Mouse (Mus musculus) lung, embryonic 15.5 days (tissue): Measurements from ENCODE around the gene Ano2. TPM values are rescaled to one million over a fixed set of nuclear protein-coding genes. Genes with fewer than 3 reads are reported as not detected.

Experiments
- ATAC-seq: fragments of 200-750 bp; cut with Nextera tagmentation; 2 replicates; pipeline ENCODE4 v1.8.0; 2017; ENCODE audit warnings: moderate number of reproducible peaks, borderline replicate concordance; ENCODE audit not compliant: low FRiP score, low TSS enrichment; ENCODE audit errors: extremely low read depth
- H3K27ac ChIP-seq: fragments of 300-500 bp; sonication (generic); 2 replicates; pipeline ENCODE4 v1.5.1; 2015; ENCODE audit warnings: moderate library complexity, mild to moderate bottlenecking, inconsistent platforms
- H3K27me3 ChIP-seq: fragments of 300-500 bp; sonication (generic); 2 replicates; pipeline ENCODE4 v1.6.1; 2015; ENCODE audit warnings: inconsistent platforms
- H3K36me3 ChIP-seq: fragments of 300-500 bp; sonication (generic); 2 replicates; pipeline ENCODE4 v1.6.1; 2015; ENCODE audit warnings: inconsistent platforms
- H3K4me1 ChIP-seq: fragments of 300-500 bp; sonication (generic); 2 replicates; pipeline ENCODE4 v1.6.1; 2015; ENCODE audit warnings: inconsistent platforms
- H3K4me2 ChIP-seq: fragments of 300-500 bp; sonication (generic); 2 replicates; pipeline ENCODE4 v1.6.1; 2015; ENCODE audit warnings: inconsistent platforms, mild to moderate bottlenecking, moderate library complexity
- H3K4me3 ChIP-seq: fragments of 300-500 bp; sonication (generic); 2 replicates; pipeline ENCODE4 v1.5.1; 2015; ENCODE audit warnings: mild to moderate bottlenecking, inconsistent platforms
- H3K9ac ChIP-seq: fragments of 300-500 bp; sonication (generic); 2 replicates; pipeline ENCODE4 v1.6.1; 2015; ENCODE audit warnings: inconsistent platforms
- H3K9me3 ChIP-seq: fragments of 300-500 bp; sonication (generic); 2 replicates; pipeline ENCODE4 v1.6.1; 2016; ENCODE audit warnings: inconsistent platforms
- WGBS: fragments of 180-500 bp; shearing (Covaris S2); methylation state at CpG from one replicate; pipeline ENCODE4 v1.1.7; 2015; 5-methylcytosine and 5-hydroxymethylcytosine counted together
- polyA plus RNA-seq: library from polyadenylated mRNA; unstranded; fragments of >200 nt; fragmentation: Nextera tagmentation; extraction: Ambion mirVana; gene quantifications from 2 replicates; pipeline ENCODE4 v1.2.1, GENCODE M21; 2015

Ano2 gene
- polyA plus RNA-seq, 1 experiment from 2014 or later, result 0.07 TPM

DNA sequence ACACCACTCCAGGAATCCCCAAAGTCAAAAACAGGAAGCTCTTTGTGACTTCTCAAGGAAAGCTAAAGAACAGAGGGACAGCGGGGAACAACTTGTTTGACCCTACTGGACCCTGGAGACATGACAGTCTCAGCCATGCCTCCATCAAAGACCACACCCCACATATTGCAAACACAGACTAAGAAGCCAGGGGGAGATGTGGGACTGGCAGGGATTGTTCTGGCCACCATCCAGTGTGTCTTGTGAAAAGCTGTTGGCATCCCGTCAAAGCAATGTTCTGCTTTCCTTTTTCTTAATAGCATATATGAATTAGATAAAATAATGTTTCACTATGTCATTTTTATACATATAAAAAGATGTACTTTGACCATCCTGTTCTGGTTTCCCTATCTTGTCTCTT lies 326.8 kb downstream of the Ano2 start:
- H3K27ac ChIP-seq, result no peak overlapping the region
- no peaks in the 10 kb centered on the region for H3K9me3 ChIP-seq
- H3K9ac ChIP-seq, result no peak overlapping the region
- H3K4me2 ChIP-seq, result no peak overlapping the region
- no peaks in the 10 kb centered on the region for H3K27me3 ChIP-seq
- peaks cover 10% of the 10 kb centered on the region for H3K4me1 ChIP-seq
- H3K4me3 ChIP-seq, result no peak overlapping the region
- H3K36me3 ChIP-seq, result no peaks in the 10 kb centered on the region
- 48% methylated on average over 2 of the region's 2 CpGs for WGBS
- ATAC-seq, result no peak

DNA sequence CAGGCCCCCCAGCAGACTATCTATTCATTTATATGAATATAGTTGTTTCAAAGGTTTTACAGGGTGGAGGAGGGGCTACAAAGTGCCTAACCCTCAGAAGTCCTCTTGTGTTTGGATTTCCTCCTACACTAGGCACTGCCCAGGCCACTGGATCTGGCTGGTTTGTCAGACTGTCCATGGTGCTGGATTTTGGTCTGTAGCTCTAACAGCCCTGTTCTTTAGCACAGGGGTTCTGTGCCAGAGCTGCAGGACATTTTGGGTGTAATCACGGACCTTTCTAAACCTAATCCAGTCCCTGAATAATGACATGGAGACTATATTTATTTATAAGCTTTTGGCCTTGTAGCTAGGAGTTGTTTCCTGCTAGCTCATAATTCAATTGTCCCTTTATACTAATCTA lies 328.2 kb downstream of the Ano2 start:
- Histone ChIP-seq H3K4me3 (no peak overlapping the region), H3K9ac (no peak overlapping the region), H3K9me3 (no peaks in the 10 kb centered on the region), H3K4me2 (no peak overlapping the region), H3K27ac (no peak overlapping the region), H3K27me3 (no peaks in the 10 kb centered on the region), H3K36me3 (no peaks in the 10 kb centered on the region), H3K4me1 (no peaks in the 10 kb centered on the region)
- ATAC-seq, result no peak
- 42% methylated on average over 1 of the region's 1 CpGs for WGBS

DNA sequence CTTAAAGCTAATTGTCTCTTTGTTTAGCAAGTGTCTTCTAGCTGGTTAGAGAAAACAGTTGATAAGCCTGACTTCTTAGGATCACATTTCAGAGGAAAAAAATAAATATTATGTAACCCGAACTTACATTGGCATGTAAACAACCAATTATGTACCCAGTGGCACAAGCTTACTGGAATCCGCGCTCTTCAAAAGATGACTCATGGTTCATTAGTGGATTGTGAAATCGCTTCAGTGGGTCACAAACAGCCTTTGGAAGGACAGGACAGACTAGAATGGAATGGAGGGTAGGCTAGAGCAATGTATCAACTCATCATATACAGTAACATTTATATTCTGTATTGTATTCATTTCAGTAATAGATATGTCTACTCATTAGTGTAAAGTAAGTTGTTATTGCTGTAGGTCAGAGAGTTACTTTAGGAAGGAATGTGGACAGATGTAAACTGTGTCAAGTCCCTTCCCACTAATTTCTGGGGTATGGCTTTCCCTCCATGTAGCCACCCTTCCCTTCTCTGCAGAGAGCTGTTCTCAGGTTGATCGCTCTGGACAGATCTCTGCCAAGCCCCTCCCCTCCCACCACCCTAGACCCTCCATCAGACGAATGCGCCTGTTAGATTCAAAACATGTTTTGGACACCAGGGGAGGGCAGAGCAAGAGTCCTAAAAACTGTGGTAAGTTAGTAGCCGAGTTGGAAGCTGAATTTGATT lies 343.6 kb downstream of the Ano2 start:
- H3K9ac ChIP-seq, result no peak overlapping the region
- no peaks in the 10 kb centered on the region for H3K36me3 ChIP-seq
- no peaks in the 10 kb centered on the region for H3K9me3 ChIP-seq
- ATAC-seq, result peak; percentile 52
- H3K4me3 ChIP-seq, result no peak overlapping the region
- no peaks in the 10 kb centered on the region for H3K27me3 ChIP-seq
- peaks cover 9% of the 10 kb centered on the region; the same call in 1 of the 2 replicates for H3K4me1 ChIP-seq
- H3K27ac ChIP-seq, result no peak overlapping the region
- peak overlapping the region; percentile 21; the same call in 1 of the 2 replicates for H3K4me2 ChIP-seq
- WGBS, result 35% methylated on average over 8 of the region's 8 CpGs

DNA sequence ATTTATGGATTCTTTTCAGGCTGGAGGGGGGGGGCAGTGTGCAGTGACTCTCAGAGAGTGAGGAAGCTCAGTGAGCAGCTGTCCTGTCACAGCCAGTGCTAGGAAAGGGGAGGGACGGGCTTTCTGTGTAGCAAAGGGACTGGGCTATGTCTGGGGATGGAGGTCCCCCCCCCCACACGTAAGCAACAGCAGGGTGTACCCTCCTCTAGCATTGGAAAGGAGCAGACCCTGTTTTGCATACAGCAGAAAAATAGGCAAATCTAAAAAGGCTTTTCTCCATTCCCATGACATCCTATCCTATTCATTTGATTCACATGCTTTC lies 344.1 kb downstream of the Ano2 start:
- H3K9me3 ChIP-seq, result no peaks in the 10 kb centered on the region
- ATAC-seq, result peak; percentile 80; the same call in 1 of the 2 replicates
- H3K4me3 ChIP-seq, result no peak overlapping the region
- no peak overlapping the region for H3K9ac ChIP-seq
- H3K4me1 ChIP-seq, result peaks cover 9% of the 10 kb centered on the region; the same call in 1 of the 2 replicates
- H3K36me3 ChIP-seq, result no peaks in the 10 kb centered on the region
- WGBS, result 23% methylated on average over 2 of the region's 2 CpGs
- H3K27me3 ChIP-seq, result no peaks in the 10 kb centered on the region
- H3K27ac ChIP-seq, result 0 out of 2 replicates have a peak overlapping the region, but pooled peaks have one; percentile 1
- H3K4me2 ChIP-seq, result peak overlapping the region; percentile 21

DNA sequence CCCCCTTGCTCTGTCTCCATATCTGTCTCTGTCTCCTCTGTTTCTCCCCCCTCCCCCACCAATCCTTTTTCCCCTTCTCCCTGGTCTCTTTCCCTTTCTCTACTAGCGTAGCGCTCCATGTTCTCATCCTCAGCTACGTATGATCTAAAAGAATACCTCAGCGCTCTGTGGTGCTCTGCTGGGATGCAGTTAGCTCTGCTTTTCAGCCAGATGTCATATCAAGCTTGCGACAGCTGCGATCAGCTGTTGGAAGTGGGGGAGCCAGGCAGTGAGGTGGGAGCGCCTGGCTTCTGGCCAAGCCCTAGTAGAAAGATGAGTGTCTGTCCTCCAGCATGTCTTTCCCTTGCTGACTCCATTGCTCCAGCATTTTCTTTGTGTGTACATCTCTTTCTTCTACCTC lies 344.5 kb downstream of the Ano2 start:
- H3K27me3 ChIP-seq, result no peaks in the 10 kb centered on the region
- WGBS, result 32% methylated on average over 7 of the region's 7 CpGs
- H3K9me3 ChIP-seq, result no peaks in the 10 kb centered on the region
- peak; percentile 60; the same call in 1 of the 2 replicates for ATAC-seq
- H3K36me3 ChIP-seq, result no peaks in the 10 kb centered on the region
- H3K9ac ChIP-seq, result no peak overlapping the region
- H3K27ac ChIP-seq, result 0 out of 2 replicates have a peak overlapping the region, but pooled peaks have one; percentile 1
- H3K4me3 ChIP-seq, result no peak overlapping the region
- peaks cover 9% of the 10 kb centered on the region; the same call in 1 of the 2 replicates for H3K4me1 ChIP-seq
- peak overlapping the region; percentile 21 for H3K4me2 ChIP-seq

DNA sequence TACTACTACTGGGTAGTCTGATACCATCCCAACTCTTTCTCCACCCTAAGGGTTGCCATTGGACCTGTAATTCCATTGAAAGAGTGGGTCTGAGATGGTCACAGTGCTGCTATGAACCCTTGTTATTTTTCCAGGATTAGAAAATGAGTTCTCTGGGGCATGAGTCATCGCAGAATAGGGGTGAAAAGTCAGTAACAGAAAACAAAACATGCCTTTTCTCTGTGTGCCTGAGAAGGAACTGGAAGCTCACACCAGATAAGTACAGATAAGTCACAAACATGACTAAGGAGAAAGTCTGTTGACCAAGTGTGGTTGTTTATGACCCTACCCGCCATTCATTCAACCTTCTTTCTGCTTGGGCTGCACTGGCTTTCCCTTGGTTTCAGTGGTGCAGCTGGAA lies 345.4 kb downstream of the Ano2 start:
- Histone ChIP-seq H3K27me3 (no peaks in the 10 kb centered on the region), H3K9ac (no peak overlapping the region), H3K9me3 (no peaks in the 10 kb centered on the region), H3K4me1 (peaks cover 9% of the 10 kb centered on the region; the same call in 1 of the 2 replicates), H3K4me2 (no peak overlapping the region), H3K27ac (no peak overlapping the region), H3K4me3 (no peak overlapping the region), H3K36me3 (no peaks in the 10 kb centered on the region)
- WGBS, result 84% methylated on average over 2 of the region's 2 CpGs
- no peak for ATAC-seq

DNA sequence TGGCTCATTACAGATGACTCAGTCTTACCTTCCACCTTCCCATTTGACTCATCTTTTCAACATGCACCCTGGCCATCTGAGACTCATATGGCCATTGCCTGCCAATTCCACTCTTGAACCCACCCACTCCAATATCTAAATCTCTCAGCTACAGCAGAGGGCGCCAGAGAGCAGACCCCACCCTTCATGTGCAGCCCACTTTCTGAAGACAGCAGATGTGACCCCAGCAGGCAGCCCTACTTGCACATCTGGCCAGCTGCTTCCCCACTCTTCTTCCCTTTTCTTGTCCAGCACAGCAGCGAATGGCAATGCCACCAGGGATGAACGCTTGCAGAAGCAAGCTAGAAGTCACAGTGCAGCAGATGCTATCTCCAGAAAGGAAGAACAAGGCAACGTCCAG lies 355.7 kb downstream of the Ano2 start:
- Histone ChIP-seq H3K4me2 (no peak overlapping the region), H3K27me3 (no peaks in the 10 kb centered on the region), H3K4me3 (no peak overlapping the region), H3K4me1 (no peaks in the 10 kb centered on the region), H3K9ac (no peak overlapping the region), H3K9me3 (no peaks in the 10 kb centered on the region), H3K27ac (no peak overlapping the region), H3K36me3 (no peaks in the 10 kb centered on the region)
- 48% methylated on average over 4 of the region's 4 CpGs for WGBS
- no peak for ATAC-seq

DNA sequence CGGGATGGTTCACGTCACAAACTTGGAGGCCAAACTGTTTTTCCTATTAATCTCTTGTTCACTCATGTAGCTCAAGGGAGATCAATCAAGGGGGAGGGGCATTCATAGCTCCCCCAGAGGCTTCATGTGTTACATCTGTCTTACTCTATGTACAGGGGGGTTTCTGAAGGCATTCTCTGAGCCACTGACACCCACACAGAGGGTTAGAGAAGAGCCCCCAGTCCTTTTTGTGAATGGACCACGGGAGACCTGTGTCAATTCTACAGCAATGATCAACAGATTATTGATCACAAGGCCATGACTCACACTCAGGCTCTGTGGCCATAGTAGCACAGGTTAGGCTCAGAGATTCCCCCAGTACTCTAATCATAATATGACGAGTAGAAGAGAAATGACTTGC lies 358.0 kb downstream of the Ano2 start:
- ATAC-seq, result no peak

DNA sequence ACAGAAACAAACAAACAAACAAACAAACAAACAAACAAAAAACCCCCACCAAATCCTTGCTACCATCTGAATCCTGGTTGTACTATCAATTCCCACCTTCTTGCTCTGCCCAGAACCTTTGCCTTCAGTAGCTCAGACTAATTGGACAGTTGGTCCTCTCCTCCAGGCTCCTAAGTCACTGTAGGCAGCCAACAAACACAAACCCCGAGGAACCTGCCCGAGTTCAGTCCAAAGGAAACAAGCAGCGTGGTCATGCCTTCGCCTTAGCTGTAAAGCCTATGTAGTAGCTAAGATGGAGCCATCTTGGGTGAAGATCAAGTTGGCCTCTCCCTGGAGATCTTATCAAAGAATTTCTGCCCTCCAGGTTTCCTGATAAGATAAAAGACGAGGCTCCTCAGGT lies 362.9 kb downstream of the Ano2 start:
- Histone ChIP-seq H3K4me2 (no peak overlapping the region), H3K9ac (no peak overlapping the region), H3K27ac (no peak overlapping the region), H3K4me1 (no peaks in the 10 kb centered on the region), H3K4me3 (no peak overlapping the region), H3K9me3 (no peaks in the 10 kb centered on the region), H3K27me3 (no peaks in the 10 kb centered on the region), H3K36me3 (no peaks in the 10 kb centered on the region)
- 62% methylated on average over 5 of the region's 5 CpGs for WGBS
- ATAC-seq, result no peak

More for the DNA sequence above, 358.0 kb downstream of the Ano2 start:
- Histone ChIP-seq H3K4me2 (no peak overlapping the region), H3K4me3 (no peak overlapping the region), H3K27me3 (no peaks in the 10 kb centered on the region), H3K36me3 (no peaks in the 10 kb centered on the region), H3K4me1 (no peaks in the 10 kb centered on the region), H3K9me3 (no peaks in the 10 kb centered on the region), H3K9ac (no peak overlapping the region), H3K27ac (no peak overlapping the region)
- 43% methylated on average over 4 of the region's 4 CpGs for WGBS

DNA sequence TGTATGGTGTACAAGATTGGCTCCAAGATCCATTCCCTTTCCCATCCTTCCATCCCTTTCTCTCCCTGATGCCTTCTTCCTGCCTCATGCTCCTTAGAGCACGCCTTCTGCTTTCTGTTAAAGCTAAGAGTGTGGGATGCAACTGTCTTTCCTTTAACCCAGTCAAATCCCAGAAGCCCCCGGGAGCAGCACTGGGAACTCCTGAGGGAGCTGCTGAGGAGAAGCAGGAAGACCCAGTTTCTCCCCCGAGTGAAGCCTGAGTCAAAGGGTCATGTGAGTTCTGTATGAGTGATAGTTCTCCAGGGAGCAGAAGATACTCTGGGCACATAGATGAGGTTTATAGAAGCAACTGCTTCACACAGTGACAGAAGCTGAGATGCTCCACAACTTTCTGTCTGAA lies 367.5 kb downstream of the Ano2 start:
- ATAC-seq, result no peak
- WGBS, result 71% methylated on average over 3 of the region's 3 CpGs

DNA sequence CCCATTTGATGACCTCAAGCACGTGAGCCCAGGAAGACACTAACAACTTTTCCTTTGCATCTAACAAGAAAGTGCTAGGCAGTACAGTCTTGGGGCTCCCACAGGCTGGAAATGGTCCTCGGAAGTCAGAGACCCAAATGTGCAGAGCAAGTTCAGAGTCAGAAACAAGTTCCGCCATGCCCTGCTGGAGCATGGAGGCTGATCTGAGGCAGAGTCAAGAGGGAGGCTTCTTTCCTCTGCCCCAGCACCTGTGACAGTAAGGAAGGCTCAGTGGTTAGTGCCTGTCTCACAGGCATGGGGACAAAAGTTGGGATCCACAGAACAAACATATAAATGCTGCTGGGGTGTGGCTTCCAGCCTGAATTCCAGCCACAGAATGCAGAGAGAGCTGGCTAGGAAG lies 390.3 kb downstream of the Ano2 start:
- H3K9me3 ChIP-seq, result no peaks in the 10 kb centered on the region
- H3K36me3 ChIP-seq, result no peaks in the 10 kb centered on the region
- H3K4me3 ChIP-seq, result no peak overlapping the region
- no peak overlapping the region for H3K9ac ChIP-seq
- H3K4me2 ChIP-seq, result no peak overlapping the region
- WGBS, result 68% methylated on average over 3 of the region's 3 CpGs
- H3K4me1 ChIP-seq, result no peaks in the 10 kb centered on the region
- H3K27ac ChIP-seq, result no peak overlapping the region
- H3K27me3 ChIP-seq, result no peaks in the 10 kb centered on the region
- no peak for ATAC-seq

More for the DNA sequence above, 367.5 kb downstream of the Ano2 start:
- no peaks in the 10 kb centered on the region for H3K9me3 ChIP-seq
- no peak overlapping the region for H3K4me2 ChIP-seq
- H3K9ac ChIP-seq, result no peak overlapping the region
- no peaks in the 10 kb centered on the region for H3K27me3 ChIP-seq
- H3K36me3 ChIP-seq, result no peaks in the 10 kb centered on the region
- no peaks in the 10 kb centered on the region for H3K4me1 ChIP-seq
- H3K4me3 ChIP-seq, result no peak overlapping the region
- H3K27ac ChIP-seq, result no peak overlapping the region

DNA sequence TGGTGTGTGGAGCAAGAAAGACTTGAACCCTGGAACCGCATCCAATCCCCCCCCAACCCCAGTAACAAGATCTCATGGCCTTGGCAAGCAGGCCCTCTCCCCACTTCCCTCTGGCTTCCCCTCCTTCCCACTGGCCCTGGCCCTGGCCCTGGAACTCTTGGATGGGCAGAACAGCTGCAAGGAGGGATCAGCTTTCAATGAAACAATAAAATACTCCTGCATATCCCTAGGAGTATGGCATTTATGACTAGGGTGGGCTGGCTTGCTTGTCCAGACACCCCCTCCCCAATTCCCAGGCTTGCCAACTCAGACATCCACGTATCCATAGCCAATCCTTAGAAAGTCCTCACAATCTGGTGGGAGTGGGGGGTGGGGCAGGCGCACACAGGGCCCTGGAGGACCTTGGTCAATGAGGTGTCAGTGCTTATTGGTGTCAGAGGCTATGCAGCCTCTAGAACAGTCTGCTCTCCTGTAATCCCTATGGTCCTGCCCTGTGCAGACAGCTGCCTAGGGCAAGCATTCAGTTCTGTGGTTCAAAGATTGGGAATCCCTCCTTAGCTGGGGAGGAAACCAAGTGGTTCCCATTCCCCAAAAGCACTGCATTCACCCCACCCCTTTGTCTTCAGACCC lies 396.2 kb downstream of the Ano2 start:
- no peaks in the 10 kb centered on the region for H3K27me3 ChIP-seq
- no peaks in the 10 kb centered on the region for H3K4me1 ChIP-seq
- H3K9ac ChIP-seq, result no peak overlapping the region
- H3K4me3 ChIP-seq, result no peak overlapping the region
- no peak overlapping the region for H3K27ac ChIP-seq
- whole genome bisulfite sequencing, result 47% methylated on average over 3 of the region's 3 CpGs
- H3K9me3 ChIP-seq, result no peaks in the 10 kb centered on the region
- no peaks in the 10 kb centered on the region for H3K36me3 ChIP-seq
- no peak overlapping the region for H3K4me2 ChIP-seq
- peak; percentile 46; the same call in 1 of the 2 replicates for ATAC-seq
